Mouse (Mus musculus): Measurements from ENCODE around the gene Kcnmb4. TPM values are rescaled to one million over a fixed set of nuclear protein-coding genes. Genes with fewer than 3 reads are reported as not detected.

The Kcnmb4 gene
- 16.4 and 18.5 TPM in 2 replicates for polyA plus RNA-seq (2015; fragmentation: Nextera tagmentation; extraction: Ambion mirVana)

DNA sequence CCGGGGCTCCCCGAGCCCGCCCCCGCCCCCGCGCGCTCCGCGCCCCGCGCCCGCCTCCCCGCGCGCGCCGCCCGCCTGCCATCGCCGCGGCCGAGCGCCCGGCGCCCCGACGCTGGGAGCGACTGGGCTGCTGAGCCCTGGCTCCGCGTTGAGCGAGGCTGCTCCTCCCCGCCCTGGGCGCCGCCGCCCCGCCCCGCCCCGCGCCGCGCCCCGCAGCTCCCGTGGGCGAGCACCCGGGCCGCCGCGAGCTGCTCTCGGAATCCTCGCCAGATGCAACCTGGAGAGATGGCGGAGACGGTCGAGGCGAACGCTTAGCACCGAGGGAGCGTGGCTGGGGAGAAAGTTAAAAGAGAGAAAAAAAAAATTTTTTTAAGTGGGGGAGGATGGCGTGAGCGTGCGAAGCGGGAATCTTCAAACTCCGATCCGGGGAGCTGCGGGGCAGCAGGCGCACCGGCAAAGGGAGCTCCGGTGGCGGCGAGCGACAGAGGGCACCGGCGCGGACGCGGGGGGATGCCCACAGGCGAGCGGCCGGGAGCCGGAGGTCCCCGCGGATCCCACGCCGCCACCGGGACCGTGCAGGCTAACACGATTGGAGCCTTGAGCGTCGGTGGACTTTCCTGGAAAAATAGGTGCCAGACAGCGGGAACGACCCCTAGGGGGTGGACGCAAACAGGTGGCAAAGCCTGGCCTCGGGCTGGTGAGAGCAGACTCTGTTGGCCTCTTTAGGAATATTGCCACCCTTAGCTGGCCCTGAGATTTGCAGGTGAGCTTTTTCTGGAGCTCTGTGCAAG is at the start of gene Kcnmb4:
Kcnmb4 (minus strand) TSS at position 120 of the 791 bp plus-strand sequence.
- H3K4me3 ChIP-seq, result peak within 1 kb of the TSS; percentile 60
- H3K27me3 ChIP-seq, result no peaks in the 10 kb centered on the region
- H3K36me3 ChIP-seq, result no peaks in the 10 kb centered on the region
- WGBS, result under 1% methylated on average over 88 of the region's 92 CpGs
- peak within 1 kb of the TSS; percentile 83 for H3K9ac ChIP-seq (replicated peaks)
- peak within 1 kb of the TSS; percentile 85 for H3K27ac ChIP-seq (replicated peaks)
- H3K9me3 ChIP-seq, result no peaks in the 10 kb centered on the region
- peaks cover 39% of the 10 kb centered on the region for H3K4me1 ChIP-seq
- ATAC-seq (replicated peaks), result peak; percentile 83
- H3K4me2 ChIP-seq (replicated peaks), result peak within 1 kb of the TSS; percentile 83

- Histone ChIP-seq H3K36me3 (no peaks in the 10 kb centered on the region), H3K4me3 (no peak overlapping the region), H3K9me3 (no peaks in the 10 kb centered on the region), H3K27me3 (no peaks in the 10 kb centered on the region), H3K4me1 (0 out of 2 replicates have a peak, but pooled peaks cover 2% of the 10 kb centered on the region), H3K4me2 (replicated peaks) (no peak overlapping the region), H3K9ac (replicated peaks) (no peak overlapping the region), H3K27ac (replicated peaks) (no peak overlapping the region)
- ATAC-seq (replicated peaks), result no peak
- WGBS, result 94% methylated on average over 1 of the region's 1 CpGs
These were observed 45.9 kb upstream of the Kcnmb4 start for GRCm38 (mm10) chr10:116519588-116519987.

DNA sequence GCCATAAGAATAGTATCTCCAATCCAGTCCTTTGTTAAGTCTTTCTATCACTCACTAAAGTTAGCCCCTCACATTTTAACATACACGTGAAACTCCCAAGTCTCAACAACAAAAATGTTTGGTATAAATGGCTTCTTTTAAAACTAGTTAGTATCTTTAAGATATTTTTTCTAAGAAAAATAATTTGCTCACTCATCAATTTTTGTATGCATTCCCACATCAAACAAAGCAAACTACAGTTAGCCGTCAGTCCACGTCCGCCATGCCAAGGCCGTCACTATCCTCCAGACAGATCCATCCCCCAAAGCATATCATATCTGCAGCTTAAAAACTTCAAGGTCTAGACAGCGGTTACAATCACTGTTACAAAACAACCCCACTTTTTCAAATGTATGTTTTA is 41.9 kb upstream of the Kcnmb4 start:
- Histone ChIP-seq H3K4me1 (0 out of 2 replicates have a peak, but pooled peaks cover 2% of the 10 kb centered on the region), H3K27me3 (no peaks in the 10 kb centered on the region), H3K4me2 (replicated peaks) (no peak overlapping the region), H3K9me3 (no peaks in the 10 kb centered on the region), H3K36me3 (no peaks in the 10 kb centered on the region), H3K9ac (replicated peaks) (no peak overlapping the region), H3K27ac (replicated peaks) (no peak overlapping the region), H3K4me3 (no peak overlapping the region)
- 93% methylated on average over 6 of the region's 6 CpGs for WGBS
- ATAC-seq (replicated peaks), result no peak

DNA sequence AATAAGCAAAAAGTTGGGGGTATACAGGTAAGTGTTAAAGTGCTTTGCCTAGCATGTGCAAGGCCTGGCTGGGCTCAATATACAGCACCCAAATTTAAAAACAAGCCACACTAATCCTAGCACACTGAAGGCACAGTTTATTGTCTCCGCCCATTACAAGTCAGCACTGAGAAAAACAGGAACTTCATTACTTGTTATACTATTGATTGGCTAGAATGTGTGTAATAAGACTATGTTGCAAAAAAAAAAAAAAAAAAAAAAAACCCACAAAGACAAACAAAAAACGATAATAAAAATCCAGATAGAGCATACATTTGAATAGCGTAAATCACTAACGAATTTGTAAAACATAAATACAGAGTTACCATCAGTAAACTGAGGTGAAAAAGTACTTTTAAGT is 41.5 kb upstream of the Kcnmb4 start:
- H3K27ac ChIP-seq (replicated peaks), result no peak overlapping the region
- H3K9me3 ChIP-seq, result no peaks in the 10 kb centered on the region
- H3K9ac ChIP-seq (replicated peaks), result no peak overlapping the region
- H3K4me1 ChIP-seq, result 0 out of 2 replicates have a peak, but pooled peaks cover 2% of the 10 kb centered on the region
- H3K4me2 ChIP-seq (replicated peaks), result no peak overlapping the region
- whole genome bisulfite sequencing, result 94% methylated on average over 4 of the region's 4 CpGs
- no peaks in the 10 kb centered on the region for H3K36me3 ChIP-seq
- no peaks in the 10 kb centered on the region for H3K27me3 ChIP-seq
- no peak overlapping the region for H3K4me3 ChIP-seq
- no peak for ATAC-seq (replicated peaks)

DNA sequence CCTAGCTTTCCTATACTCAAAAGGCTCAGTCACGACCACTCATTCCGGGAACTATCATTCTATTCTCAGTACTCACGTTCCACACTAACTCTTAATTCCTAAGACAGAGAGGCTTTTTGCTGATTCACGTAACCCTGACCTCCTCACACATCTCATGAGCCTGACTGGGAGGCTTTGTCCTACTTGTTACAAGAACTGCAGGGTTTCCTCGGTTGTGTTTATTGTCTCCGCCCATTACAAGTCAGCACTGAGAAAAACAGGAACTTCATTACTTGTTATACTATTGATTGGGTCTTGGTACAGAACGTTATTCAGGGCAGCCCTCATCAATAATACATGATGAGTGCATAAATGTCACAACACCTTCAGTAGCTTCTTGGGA is 39.6 kb upstream of the Kcnmb4 start:
- 0 out of 2 replicates have a peak, but pooled peaks cover 2% of the 10 kb centered on the region for H3K4me1 ChIP-seq
- no peak for ATAC-seq (replicated peaks)
- H3K27ac ChIP-seq (replicated peaks), result no peak overlapping the region
- 43% methylated on average over 7 of the region's 7 CpGs for WGBS
- H3K9me3 ChIP-seq, result no peaks in the 10 kb centered on the region
- H3K27me3 ChIP-seq, result no peaks in the 10 kb centered on the region
- no peak overlapping the region for H3K4me3 ChIP-seq
- H3K9ac ChIP-seq (replicated peaks), result no peak overlapping the region
- H3K36me3 ChIP-seq, result no peaks in the 10 kb centered on the region
- no peak overlapping the region for H3K4me2 ChIP-seq (replicated peaks)

GRCm38 (mm10) chr10:116512521-116513253 is 39.0 kb upstream of the Kcnmb4 start:
- Histone ChIP-seq H3K27ac (replicated peaks) (no peak overlapping the region), H3K36me3 (no peaks in the 10 kb centered on the region), H3K4me3 (no peak overlapping the region), H3K9me3 (no peaks in the 10 kb centered on the region), H3K9ac (replicated peaks) (no peak overlapping the region), H3K4me2 (replicated peaks) (no peak overlapping the region), H3K27me3 (no peaks in the 10 kb centered on the region), H3K4me1 (no peaks in the 10 kb centered on the region)
- 80% methylated on average over 11 of the region's 11 CpGs for WGBS
- no peak for ATAC-seq (replicated peaks)

DNA sequence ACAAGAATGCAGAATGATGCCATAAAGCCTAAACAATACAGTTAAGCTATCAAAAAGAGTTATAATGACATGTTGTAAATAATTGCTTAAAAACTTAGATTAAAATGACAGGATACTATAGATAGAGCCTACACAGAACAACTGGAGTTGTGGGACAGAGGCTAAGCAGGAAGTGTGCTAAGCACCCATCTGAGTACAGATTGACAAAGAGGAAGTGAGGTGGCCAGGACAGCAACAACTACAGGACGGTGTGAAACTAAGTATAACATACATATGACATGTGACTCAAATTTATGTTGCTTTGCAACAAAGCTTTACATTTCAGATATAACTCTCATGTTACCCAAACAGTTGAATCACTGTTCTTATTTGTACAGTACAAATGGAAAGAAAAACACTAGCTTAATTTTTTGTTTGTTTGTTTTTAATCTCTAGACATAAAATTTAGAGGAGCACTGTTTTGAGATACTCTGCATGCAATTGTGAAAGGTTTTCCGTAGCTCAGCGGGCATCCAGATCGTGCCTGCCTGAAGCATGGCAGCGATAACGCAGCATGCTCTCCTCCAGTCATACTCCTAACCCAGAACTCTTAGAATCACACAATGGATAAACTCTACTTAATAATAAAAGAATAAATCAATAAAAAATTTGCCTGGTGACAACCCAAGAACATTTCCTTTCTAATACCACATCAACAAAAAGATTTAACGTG is 31.8 kb upstream of the Kcnmb4 start:
- no peaks in the 10 kb centered on the region for H3K4me1 ChIP-seq
- no peak overlapping the region for H3K4me3 ChIP-seq
- no peak overlapping the region for H3K4me2 ChIP-seq (replicated peaks)
- no peak overlapping the region for H3K9ac ChIP-seq (replicated peaks)
- no peaks in the 10 kb centered on the region for H3K9me3 ChIP-seq
- H3K27me3 ChIP-seq, result no peaks in the 10 kb centered on the region
- WGBS, result 89% methylated on average over 7 of the region's 7 CpGs
- H3K27ac ChIP-seq (replicated peaks), result no peak overlapping the region
- no peaks in the 10 kb centered on the region for H3K36me3 ChIP-seq
- no peak for ATAC-seq (replicated peaks)

GRCm38 (mm10) chr10:116492768-116493167 is 19.1 kb upstream of the Kcnmb4 start:
- no peaks in the 10 kb centered on the region for H3K27me3 ChIP-seq
- no peak overlapping the region for H3K4me3 ChIP-seq
- 88% methylated on average over 3 of the region's 3 CpGs for WGBS
- no peak overlapping the region for H3K9ac ChIP-seq (replicated peaks)
- H3K27ac ChIP-seq (replicated peaks), result no peak overlapping the region
- no peaks in the 10 kb centered on the region for H3K9me3 ChIP-seq
- ATAC-seq (replicated peaks), result no peak
- H3K4me2 ChIP-seq (replicated peaks), result no peak overlapping the region
- H3K36me3 ChIP-seq, result peaks cover 30% of the 10 kb centered on the region
- H3K4me1 ChIP-seq, result no peaks in the 10 kb centered on the region

- H3K9me3 ChIP-seq, result no peaks in the 10 kb centered on the region
- H3K27ac ChIP-seq (replicated peaks), result no peak overlapping the region
- no peaks in the 10 kb centered on the region for H3K27me3 ChIP-seq
- no peak overlapping the region for H3K4me3 ChIP-seq
- WGBS, result 81% methylated on average over 10 of the region's 10 CpGs
- no peak overlapping the region for H3K4me2 ChIP-seq (replicated peaks)
- no peak for ATAC-seq (replicated peaks)
- no peak overlapping the region for H3K9ac ChIP-seq (replicated peaks)
- peaks cover 31% of the 10 kb centered on the region for H3K36me3 ChIP-seq
- no peaks in the 10 kb centered on the region for H3K4me1 ChIP-seq
These were observed 13.4 kb upstream of the Kcnmb4 start for GRCm38 (mm10) chr10:116486895-116487747.

DNA sequence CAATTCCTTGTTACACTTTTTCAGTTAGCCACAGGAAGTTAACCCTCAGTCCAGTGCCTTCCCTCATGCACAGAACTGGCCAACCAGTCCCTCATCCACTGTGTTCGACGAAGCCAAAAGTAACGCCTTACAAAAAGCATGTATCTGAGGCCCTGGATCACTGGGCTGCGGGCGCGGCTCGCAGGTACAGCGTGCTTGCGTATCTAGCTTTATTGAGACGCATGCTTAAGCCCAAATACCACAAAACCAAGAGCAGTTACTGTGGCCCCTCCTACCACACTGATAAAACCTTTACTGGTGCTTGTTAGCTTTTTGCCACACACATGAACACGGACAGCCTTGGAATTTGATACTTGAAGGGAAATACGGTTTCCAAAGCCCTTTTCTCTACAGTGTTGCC is 8.2 kb upstream of the Kcnmb4 start:
- peaks cover 35% of the 10 kb centered on the region for H3K36me3 ChIP-seq
- WGBS, result 94% methylated on average over 12 of the region's 12 CpGs
- no peaks in the 10 kb centered on the region for H3K9me3 ChIP-seq
- H3K27me3 ChIP-seq, result no peaks in the 10 kb centered on the region
- H3K4me1 ChIP-seq, result no peaks in the 10 kb centered on the region
- no peak for ATAC-seq (replicated peaks)
- H3K4me3 ChIP-seq, result no peak overlapping the region
- H3K4me2 ChIP-seq (replicated peaks), result no peak overlapping the region
- H3K27ac ChIP-seq (replicated peaks), result no peak overlapping the region
- no peak overlapping the region for H3K9ac ChIP-seq (replicated peaks)

DNA sequence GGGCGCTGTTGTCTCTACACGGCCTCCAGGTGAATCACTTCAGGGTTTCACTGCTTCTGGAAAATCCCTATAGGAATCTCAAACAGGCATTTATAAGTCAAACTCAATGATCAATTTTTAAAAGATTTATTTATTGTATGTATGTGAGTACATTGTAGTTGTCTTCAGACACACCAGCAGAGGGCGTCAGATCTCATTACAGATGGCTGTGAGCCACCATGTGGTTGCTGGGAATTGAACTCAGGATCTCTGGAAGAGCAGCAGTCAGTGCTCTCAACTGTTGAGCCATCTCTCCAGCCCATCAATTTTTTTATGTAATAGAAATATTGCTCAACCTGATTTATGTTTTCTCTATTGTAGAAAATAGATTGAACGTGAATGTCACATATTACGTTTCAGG is 7.3 kb upstream of the Kcnmb4 start:
- WGBS, result 92% methylated on average over 5 of the region's 5 CpGs
- ATAC-seq (replicated peaks), result no peak

More for the DNA sequence above, 7.3 kb upstream of the Kcnmb4 start:
- Histone ChIP-seq H3K9ac (replicated peaks) (no peak overlapping the region), H3K4me3 (no peak overlapping the region), H3K27ac (replicated peaks) (no peak overlapping the region), H3K36me3 (peaks cover 30% of the 10 kb centered on the region), H3K4me1 (no peaks in the 10 kb centered on the region), H3K27me3 (no peaks in the 10 kb centered on the region), H3K9me3 (no peaks in the 10 kb centered on the region), H3K4me2 (replicated peaks) (no peak overlapping the region)
